Mouse (Mus musculus) left cerebral cortex, adult 2 months (tissue): ENCODE measurements around the gene Eif2ak1. TPM values are rescaled to one million over a fixed set of nuclear protein-coding genes. Genes with fewer than 3 reads are reported as not detected.

ENCODE experiments used
- DNase-seq, 2 experiments: peaks; one replicate each; pipeline ENCODE4 v3.0.0; 2021 to 2022; ENCODE audit warnings: low spot score in 2 of 2, mixed read lengths in 1 of 2; ENCODE audit errors: extremely low spot score in 1 of 2
- H3K27ac ChIP-seq: fragments of 200-600 bp; 2 replicates; pipeline ENCODE4 v1.8.1; 2022
- H3K4me3 ChIP-seq: fragments of 200-600 bp; 2 replicates; pipeline ENCODE4 v1.8.1; 2022
- CTCF ChIP-seq: fragments of 200-600 bp; IDR thresholded peaks from 2 replicates; pipeline ENCODE4 v1.8.1; 2022; ENCODE audit warnings: antibody characterized with exemption, mild to moderate bottlenecking, moderate library complexity
- intact Hi-C: fragments of 180-260 bp; cut with DNase I; formaldehyde crosslinking; loops from one replicate; pipeline ENCODE4 v1.15.1; 2025
- total RNA-seq, 2 experiments: library from RNA; stranded (reverse); gene quantifications; 2 replicates each; pipeline ENCODE4 v1.2.3; 2021

The Eif2ak1 gene
- total RNA-seq, 2 experiments from 2014 or later = 43.6 to 48.3 TPM

DNA sequence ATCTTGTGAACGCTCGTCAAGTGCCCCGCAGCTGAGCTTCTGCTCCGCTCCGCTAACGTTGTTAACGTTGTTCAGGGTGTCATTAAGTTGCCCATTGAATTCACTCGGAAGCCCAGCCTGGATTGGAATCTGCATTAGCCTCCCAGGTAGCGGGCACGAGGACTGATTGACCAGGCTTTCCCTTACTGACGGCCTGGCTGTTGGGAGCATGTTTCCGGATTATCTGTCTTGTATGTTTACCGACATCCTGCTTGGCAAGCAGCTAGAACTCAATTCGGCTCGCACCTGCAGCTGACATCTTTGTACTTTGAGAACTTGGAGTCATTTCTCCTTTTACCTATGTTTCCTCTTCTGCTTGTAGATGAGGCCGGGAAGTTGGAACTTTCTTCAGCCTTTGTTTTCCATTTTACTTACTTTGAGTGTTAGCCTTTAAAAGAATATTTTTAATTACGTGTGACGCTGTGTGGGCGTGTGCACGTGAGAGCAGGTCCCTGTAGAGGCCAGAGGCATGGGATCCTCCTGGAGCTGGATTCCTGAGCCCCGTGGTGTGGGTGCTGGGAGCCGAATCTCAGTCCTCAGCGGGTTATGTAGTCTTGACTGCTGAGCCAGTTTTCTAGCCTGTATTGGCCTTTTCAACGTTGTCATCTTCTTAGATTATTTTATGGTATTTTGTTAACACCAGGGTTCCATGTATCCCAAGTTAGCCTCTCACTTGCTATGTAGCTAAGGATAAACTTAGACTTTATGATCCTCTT lies 2.5 kb downstream of the Eif2ak1 start:
- no peak for DNase-seq
- Histone ChIP-seq H3K27ac (no peak overlapping the region), H3K4me3 (no peak overlapping the region)
- TF ChIP-seq CTCF = no peak
- intact Hi-C loops = no loop called here

DNA sequence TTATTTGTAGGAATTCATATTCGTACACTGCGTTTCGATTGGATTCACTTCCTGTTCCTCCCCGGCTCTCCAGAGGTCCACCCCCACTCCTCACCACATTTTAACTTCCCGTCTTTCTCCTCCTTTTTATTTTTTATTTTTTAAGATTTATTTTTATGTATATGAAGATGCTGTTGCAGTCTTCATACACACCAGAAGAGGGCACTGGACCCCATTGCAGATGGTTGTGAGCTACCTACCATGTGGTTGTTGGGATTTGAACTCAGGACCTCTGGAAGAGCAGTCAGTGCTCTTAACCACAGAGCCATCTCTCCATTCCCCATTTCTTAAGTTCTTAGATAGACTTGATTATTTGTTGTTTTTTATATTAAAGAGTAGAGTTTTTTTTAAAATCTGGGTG lies 3.2 kb downstream of the Eif2ak1 start:
- intact Hi-C loops = no loop called here
- Histone ChIP-seq H3K27ac (no peak overlapping the region), H3K4me3 (no peak overlapping the region)
- no peak for DNase-seq
- TF ChIP-seq CTCF = peak; percentile 5; the same call in 1 of the 2 replicates

DNA sequence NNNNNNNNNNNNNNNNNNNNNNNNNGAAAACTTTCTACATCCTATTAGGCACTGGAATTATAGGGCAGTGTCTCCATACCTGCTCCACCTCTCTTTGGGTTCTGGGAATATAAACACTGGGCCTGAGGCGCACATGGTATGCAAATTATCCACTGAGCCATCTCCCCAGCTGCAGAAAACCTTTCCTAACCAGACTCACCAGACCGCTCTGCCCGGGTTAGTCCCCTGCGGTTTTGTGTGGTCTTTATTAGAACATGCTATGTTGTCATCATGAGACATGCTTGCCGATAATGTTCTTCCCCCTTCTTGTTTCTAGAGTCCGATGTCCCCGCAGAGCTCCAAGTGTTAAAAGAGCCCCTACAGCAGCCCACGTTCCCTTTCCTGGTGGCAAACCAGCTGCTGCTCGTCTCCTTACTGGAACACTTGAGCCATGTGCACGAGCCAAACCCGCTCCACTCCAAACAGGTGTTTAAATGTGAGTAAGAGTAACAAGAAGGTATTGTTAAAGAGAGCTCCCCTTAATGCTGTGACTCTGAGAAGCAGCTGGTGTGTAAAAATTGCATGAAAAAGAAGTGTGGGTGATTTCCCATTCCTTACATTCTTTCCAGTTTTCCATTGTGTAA lies 54.1 kb downstream of the Eif2ak1 start:
- H3K27ac ChIP-seq = no peak overlapping the region
- no peak for DNase-seq
- intact Hi-C loops = no loop called here
- no peak overlapping the region for H3K4me3 ChIP-seq
- no peak for TF ChIP-seq CTCF

DNA sequence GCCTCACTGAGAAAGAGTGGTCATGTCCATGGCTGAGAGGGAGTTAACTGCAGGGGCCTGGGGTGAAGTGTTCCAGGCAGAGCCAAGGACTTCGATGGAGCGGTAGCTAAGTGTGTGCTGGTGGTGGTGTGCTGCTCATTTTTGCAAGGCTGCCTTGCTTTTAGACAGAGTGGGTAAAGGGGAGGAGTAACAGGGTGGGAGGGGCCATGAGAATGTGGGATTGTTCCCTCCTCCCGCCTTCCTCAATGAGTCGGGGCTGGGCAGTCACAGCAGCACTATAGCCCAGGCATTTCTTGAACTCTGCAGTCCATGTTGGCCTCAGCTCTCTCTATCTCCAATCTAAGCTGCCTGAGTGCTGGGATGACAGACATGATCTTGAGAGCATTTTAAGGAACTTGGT lies 57.0 kb downstream of the Eif2ak1 start:
- DNase-seq = no peak
- intact Hi-C loops = no loop called here

DNA sequence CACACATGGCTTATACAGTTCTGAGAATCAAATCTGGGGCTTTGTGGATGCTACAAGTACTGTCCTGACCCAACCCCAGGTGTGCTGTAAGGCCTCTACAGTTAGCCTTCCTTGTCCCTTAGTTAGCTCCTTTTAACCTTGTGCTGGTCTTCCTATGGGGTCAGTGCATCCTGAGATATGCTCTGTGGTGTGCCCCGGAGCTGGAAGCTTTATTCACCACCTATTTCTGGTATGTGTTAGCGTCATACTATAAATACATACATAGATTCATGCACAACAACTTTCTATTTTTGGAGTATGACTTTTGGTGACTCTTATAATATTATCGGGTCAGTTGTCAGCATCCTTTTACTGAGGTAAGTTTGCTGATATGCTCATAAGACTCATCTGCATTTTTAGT lies 67.7 kb downstream of the Eif2ak1 start:
- Histone ChIP-seq H3K27ac (no peak overlapping the region), H3K4me3 (no peak overlapping the region)
- intact Hi-C loops = no loop called here
- no peak for TF ChIP-seq CTCF
- DNase-seq = no peak

More for the DNA sequence above, 57.0 kb downstream of the Eif2ak1 start:
- Histone ChIP-seq H3K27ac (no peak overlapping the region), H3K4me3 (no peak overlapping the region)
- TF ChIP-seq CTCF = no peak

DNA sequence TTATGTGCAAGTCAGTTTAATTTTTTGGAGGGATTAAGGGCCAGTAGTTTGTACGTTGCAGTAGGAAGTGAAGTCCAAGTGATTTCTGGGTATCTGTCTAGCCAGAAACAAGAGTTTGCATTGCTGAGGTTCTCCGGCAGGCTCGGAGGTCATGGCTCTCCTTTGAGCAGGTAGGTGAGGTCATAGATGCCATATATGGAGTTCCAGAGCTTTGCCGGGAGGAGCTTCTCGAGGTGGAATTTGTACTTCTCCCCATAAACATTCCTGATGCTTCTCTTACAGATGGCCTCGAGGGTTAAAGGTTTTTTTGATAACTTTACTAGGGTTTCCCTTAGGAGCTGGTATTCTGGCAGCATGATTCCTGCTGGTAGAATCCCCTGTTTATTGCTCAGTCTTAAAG lies 73.2 kb downstream of the Eif2ak1 start:
- intact Hi-C loops = no loop called here
- no peak for TF ChIP-seq CTCF
- Histone ChIP-seq H3K27ac (no peak overlapping the region), H3K4me3 (no peak overlapping the region)
- DNase-seq = no peak

DNA sequence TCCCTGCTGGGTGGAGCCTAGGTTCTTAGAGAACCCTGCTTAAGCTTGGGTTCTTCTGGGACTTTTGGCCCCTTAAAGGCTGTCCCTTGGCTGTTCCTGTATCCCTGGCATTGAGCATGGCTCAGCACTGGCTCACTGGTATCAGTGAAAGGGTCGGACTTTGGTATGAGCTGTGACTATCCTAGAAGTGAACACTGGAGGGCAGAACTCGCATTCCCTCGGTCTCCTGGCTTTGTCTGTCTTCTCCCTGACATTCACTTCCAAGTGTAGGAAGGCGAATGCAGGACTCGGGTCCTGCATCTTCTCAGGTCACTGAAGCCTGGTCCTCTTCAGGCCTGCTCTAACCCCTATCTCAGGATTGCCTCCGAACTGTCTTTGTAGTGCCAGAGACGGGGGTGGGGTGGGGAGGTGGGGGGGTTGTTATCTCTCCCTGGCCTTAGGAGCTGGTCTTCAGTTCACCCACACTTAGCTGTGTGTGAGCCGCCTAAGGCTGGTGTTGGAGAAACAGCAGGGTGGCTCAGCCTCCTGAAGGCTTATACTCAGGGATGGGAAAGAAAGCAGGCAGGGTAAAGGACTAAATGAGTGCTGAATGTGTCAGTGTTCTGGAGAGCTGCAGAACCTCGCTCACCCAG lies 74.8 kb downstream of the Eif2ak1 start:
- no peak for DNase-seq
- peak; percentile 44 for TF ChIP-seq CTCF
- no peak overlapping the region for H3K27ac ChIP-seq
- no peak overlapping the region for H3K4me3 ChIP-seq
- intact Hi-C loops = no loop called here

DNA sequence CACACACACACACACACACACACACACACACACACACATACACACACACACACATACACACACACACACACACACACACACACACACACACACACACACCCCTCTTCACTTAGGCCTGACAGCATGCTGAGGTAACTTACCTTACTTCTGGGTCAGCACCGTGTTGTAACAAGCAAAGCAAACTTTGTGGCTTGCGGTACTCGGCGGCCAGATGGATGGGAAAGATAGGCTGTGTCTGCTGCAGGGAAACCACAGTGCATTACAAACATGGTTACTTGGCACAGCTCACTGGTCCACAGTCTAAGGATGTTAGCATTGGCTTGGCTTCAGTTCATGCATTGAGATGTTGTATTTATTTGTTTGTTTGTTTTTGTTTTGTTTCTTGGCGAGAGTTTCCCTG lies 75.8 kb downstream of the Eif2ak1 start:
- DNase-seq = no peak
- no peak overlapping the region for H3K4me3 ChIP-seq
- intact Hi-C loops = no loop called here
- no peak overlapping the region for H3K27ac ChIP-seq
- TF ChIP-seq CTCF = no peak

DNA sequence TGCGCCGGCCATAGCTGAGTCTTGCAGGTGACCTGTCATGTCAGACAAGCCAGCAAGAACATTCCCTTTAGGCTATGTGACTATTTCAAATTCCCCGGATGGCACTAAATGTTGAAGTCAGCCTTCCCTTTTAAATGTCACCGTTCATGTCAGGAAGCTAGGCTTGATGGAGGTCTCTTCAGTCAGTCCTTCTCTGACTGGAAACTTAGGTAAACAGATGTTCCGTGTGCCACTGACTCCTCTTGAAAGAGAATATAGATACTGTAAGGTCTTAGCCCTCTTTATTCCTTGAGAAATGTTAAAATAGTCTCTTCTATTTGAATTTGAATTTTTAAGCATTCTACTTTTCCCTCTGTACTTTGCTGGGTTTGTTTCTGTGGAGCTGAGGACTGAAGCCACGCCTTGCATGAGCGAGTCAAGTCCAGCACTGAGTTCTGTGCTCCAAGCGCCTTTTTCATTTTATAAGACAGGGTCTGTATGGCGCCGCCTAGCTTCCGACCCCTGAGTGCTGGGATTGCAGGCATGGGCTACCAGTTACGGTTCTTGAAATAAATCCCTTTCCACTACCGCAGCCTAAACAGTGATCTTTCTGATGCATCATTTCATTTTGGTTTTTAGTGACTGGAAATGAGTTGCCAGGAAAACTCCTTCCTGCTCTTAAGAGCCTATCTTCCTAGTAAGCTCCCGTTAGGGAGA lies 80.2 kb downstream of the Eif2ak1 start, which contains the start of gene Ankrd61:
Ankrd61 (minus strand) TSS at position 51 of the 696 bp plus-strand sequence.
- Histone ChIP-seq H3K4me3 (no peak within 1 kb of the TSS), H3K27ac (no peak within 1 kb of the TSS)
- DNase-seq = no peak
- TF ChIP-seq CTCF = no peak
- intact Hi-C loops = no loop called here

DNA sequence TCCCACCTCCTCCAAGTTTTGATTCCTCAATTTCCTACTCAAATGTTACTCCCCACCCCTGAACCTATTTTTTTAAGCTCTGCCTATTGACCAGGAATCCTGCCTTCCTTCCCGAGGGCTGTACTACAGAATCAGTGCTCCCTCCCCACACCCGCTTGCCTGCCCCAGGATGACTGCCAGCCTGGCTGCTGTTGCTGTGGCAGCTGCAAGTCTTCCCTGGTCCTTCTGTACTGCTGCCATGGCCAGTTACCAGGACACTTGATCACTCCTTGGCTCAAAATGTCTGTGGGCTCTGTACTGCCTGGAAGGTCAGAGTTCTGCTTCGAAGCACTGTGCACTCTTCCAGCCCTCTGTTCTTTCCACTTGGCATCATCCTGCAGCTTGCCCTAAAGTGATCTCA lies 84.5 kb downstream of the Eif2ak1 start:
- H3K4me3 ChIP-seq = no peak overlapping the region
- peak overlapping the region; percentile 15; the same call in 1 of the 2 replicates for H3K27ac ChIP-seq
- TF ChIP-seq CTCF = no peak
- intact Hi-C loops = no loop called here
- peak in 1 of 2 experiments; percentile 34 for DNase-seq

DNA sequence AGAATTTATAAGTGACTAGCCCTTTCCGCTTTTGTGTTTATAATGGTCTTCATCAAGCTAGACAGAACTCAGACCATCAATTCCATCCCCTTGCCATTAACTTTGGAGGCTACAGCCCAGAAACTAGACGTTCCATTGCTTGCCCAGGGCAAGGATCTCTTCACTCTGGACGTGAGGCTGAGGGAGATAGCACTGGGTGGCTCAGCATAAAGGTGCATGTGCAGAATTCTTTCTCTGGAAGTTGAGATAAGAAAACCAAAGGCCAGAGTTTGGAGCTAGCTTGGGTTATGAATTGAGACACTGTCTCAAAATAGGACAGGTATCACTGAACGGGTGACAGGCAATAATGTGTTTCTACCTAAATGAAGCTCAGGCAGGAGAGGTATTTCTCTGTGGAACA lies 86.2 kb downstream of the Eif2ak1 start:
- H3K27ac ChIP-seq = no peak overlapping the region
- TF ChIP-seq CTCF = no peak
- intact Hi-C loops = no loop called here
- no peak for DNase-seq
- no peak overlapping the region for H3K4me3 ChIP-seq

DNA sequence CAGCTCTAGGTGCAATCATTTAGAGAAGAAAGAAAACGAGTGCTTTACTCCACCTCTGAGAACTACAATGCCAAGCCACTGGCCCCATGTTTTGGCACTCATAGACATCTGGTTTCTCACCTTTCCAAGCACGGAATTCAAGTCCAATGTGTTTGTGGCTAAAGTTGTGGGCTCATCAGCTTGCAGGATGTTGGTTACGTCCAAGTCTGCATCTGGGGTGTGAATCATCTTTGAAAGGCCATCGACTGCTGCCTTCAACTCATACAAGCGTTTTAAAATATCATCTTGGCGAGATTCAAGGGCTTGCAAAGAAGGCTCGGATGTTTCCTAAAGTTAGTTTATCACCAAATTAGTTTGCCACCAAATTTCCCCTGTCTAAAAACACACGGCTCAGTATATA lies 88.8 kb downstream of the Eif2ak1 start:
- DNase-seq = no peak
- Histone ChIP-seq H3K27ac (no peak overlapping the region), H3K4me3 (no peak overlapping the region)
- intact Hi-C loops = no loop called here
- no peak for TF ChIP-seq CTCF
